In genomic region chr15:88954368-88955072, GRCm38 (mm10) we compare ENCODE assay signal across 9 mouse cellular contexts. TPM values are rescaled to one million over a fixed set of nuclear protein-coding genes. Genes with fewer than 3 reads are reported as not detected.
DNase-seq lines count a peak whose midpoint lies in the region; ATAC-seq and TF ChIP-seq lines count a peak whose summit lies in the region.
"Had no signal": no experiment of that assay in that cellular context is flagged by ENCODE, and none has a peak within 500 bp of the region (broad histone marks: within the 10 kb centered on the region; RNA-seq: fewer than 3 reads in every experiment).

TSS of gene Ttll8 (minus strand) at chr15:88954418.

- H3K9ac ChIP-seq in heart, embryonic 12.5 days, result peak within 1 kb of the TSS; percentile 61
- peak within 1 kb of the TSS; percentile 52 for H3K9ac ChIP-seq in hindbrain, postnatal 0 days (replicated peaks; ENCODE audit: low read length)
- no peak within 1 kb of the TSS for H3K9ac ChIP-seq in liver, embryonic 12.5 days
- H3K9ac ChIP-seq in neural tube, embryonic 12.5 days, result peak within 1 kb of the TSS; percentile 54

- intact Hi-C loops in heart, postnatal 36 days (cut with DNase I), result loop anchor here (10.0 kb wide), 1 partner anchor 250 kb away; no protein-coding TSS in a partner anchor

- peak within 1 kb of the TSS; percentile 49 for H3K4me3 ChIP-seq in heart, embryonic 12.5 days
- peak within 1 kb of the TSS; percentile 42 for H3K4me3 ChIP-seq in hindbrain, postnatal 0 days (ENCODE audit: low read length)
- H3K4me3 ChIP-seq in liver, embryonic 12.5 days, result peak within 1 kb of the TSS; percentile 9
- H3K4me3 ChIP-seq in neural tube, embryonic 12.5 days, result peak within 1 kb of the TSS; percentile 32

- H3K36me3 ChIP-seq in heart, embryonic 12.5 days, result no peaks in the 10 kb centered on the region
- no peaks in the 10 kb centered on the region for H3K36me3 ChIP-seq in hindbrain, postnatal 0 days (ENCODE audit: insufficient read depth, low read length)
- H3K36me3 ChIP-seq in liver, embryonic 12.5 days, result no peaks in the 10 kb centered on the region
- H3K36me3 ChIP-seq in neural tube, embryonic 12.5 days, result no peaks in the 10 kb centered on the region

- no peaks in the 10 kb centered on the region for H3K9me3 ChIP-seq in heart, embryonic 12.5 days (replicated peaks)
- H3K9me3 ChIP-seq in hindbrain, postnatal 0 days (ENCODE audit: low read length), result no peaks in the 10 kb centered on the region
- H3K9me3 ChIP-seq in liver, embryonic 12.5 days (replicated peaks), result no peaks in the 10 kb centered on the region
- no peaks in the 10 kb centered on the region for H3K9me3 ChIP-seq in neural tube, embryonic 12.5 days

- no peak within 1 kb of the TSS for H3K27ac ChIP-seq in heart, embryonic 12.5 days (ENCODE audit: poor library complexity, severe bottlenecking)
- no peak within 1 kb of the TSS for H3K27ac ChIP-seq in hindbrain, postnatal 0 days
- no peak within 1 kb of the TSS for H3K27ac ChIP-seq in liver, embryonic 12.5 days
- H3K27ac ChIP-seq in neural tube, embryonic 12.5 days, result no peak within 1 kb of the TSS

- 4% methylated on average over 53 of the region's 53 CpGs for WGBS in heart, embryonic 12.5 days
- 4% methylated on average over 50 of the region's 53 CpGs for WGBS in hindbrain, postnatal 0 days
- 7% methylated on average over 53 of the region's 53 CpGs for WGBS in liver, embryonic 12.5 days (ENCODE audit: insufficient replicate concordance)
- WGBS in neural tube, embryonic 12.5 days, result 3% methylated on average over 53 of the region's 53 CpGs

- peaks cover 7% of the 10 kb centered on the region for H3K4me1 ChIP-seq in heart, embryonic 12.5 days (replicated peaks)
- peaks cover 5% of the 10 kb centered on the region; the same call in 1 of the 2 replicates for H3K4me1 ChIP-seq in hindbrain, postnatal 0 days (ENCODE audit: insufficient read depth, low read length)
- H3K4me1 ChIP-seq in liver, embryonic 12.5 days, result no peaks in the 10 kb centered on the region
- peaks cover 10% of the 10 kb centered on the region for H3K4me1 ChIP-seq in neural tube, embryonic 12.5 days

- DNase-seq in heart, postnatal 36 days, result no peak
- DNase-seq in embryo, embryonic 10.5 days (ENCODE audit: low spot score), result peak; percentile 35
- DNase-seq in hindbrain, postnatal 0 days (ENCODE audit: low spot score), result peak; percentile 59
- no peak for DNase-seq in spleen, adult 12 weeks (ENCODE audit: low spot score)
- no peak for DNase-seq in cerebellum, adult 11-12 months

- peaks cover 42% of the 10 kb centered on the region for H3K27me3 ChIP-seq in heart, embryonic 12.5 days (replicated peaks)
- H3K27me3 ChIP-seq in hindbrain, postnatal 0 days (ENCODE audit: insufficient read depth, low read length), result no peaks in the 10 kb centered on the region
- peaks cover 48% of the 10 kb centered on the region for H3K27me3 ChIP-seq in liver, embryonic 12.5 days (replicated peaks)
- H3K27me3 ChIP-seq in neural tube, embryonic 12.5 days (replicated peaks), result peaks cover 26% of the 10 kb centered on the region

- no peak for TF ChIP-seq CTCF in hindbrain, postnatal 0 days (IDR thresholded peaks at IDR 0.05; ENCODE audit: low read depth)

- peak within 1 kb of the TSS; percentile 89 for H3K4me2 ChIP-seq in heart, embryonic 12.5 days
- H3K4me2 ChIP-seq in hindbrain, postnatal 0 days (ENCODE audit: low read depth, low read length), result peak within 1 kb of the TSS; percentile 79
- peak within 1 kb of the TSS; percentile 53 for H3K4me2 ChIP-seq in liver, embryonic 12.5 days
- peak within 1 kb of the TSS; percentile 89 for H3K4me2 ChIP-seq in neural tube, embryonic 12.5 days (replicated peaks)

- ATAC-seq in heart, embryonic 12.5 days (ENCODE audit: insufficient number of reproducible peaks, low FRiP score), result 0 out of 2 replicates have a peak, but pooled peaks have one; percentile 51
- peak; percentile 82 for ATAC-seq in hindbrain, postnatal 0 days
- no peak; the same call in 1 of the 2 replicates for ATAC-seq in liver, embryonic 12.5 days
- ATAC-seq in neural tube, embryonic 12.5 days (ENCODE audit: low FRiP score, low read depth), result peak; percentile 78

RNA-seq across cellular contexts. Expression of gene Ttll8, which starts in this region (rescaled TPM):
- not detected in 2 replicates for polyA plus RNA-seq in heart, embryonic 12.5 days (2016; fragmentation: Nextera tagmentation; extraction: Ambion mirVana)
- total RNA-seq in heart, postnatal 36 days (2021), result not detected
- 0.11 and 0.16 TPM in 2 replicates for total RNA-seq in hindbrain, postnatal 0 days (2014; rRNA removed)
- 0.14 and 0.45 TPM in 2 replicates for polyA plus RNA-seq in hindbrain, postnatal 0 days (2015; fragmentation: Nextera tagmentation; extraction: Ambion mirVana)
- not detected in 2 replicates for polyA plus RNA-seq in liver, embryonic 12.5 days (2016; fragmentation: Nextera tagmentation; extraction: Ambion mirVana)
- not detected in 2 replicates for polyA plus RNA-seq in neural tube, embryonic 12.5 days (2016; fragmentation: Nextera tagmentation; extraction: Ambion mirVana)
- total RNA-seq: MEL had no signal

Comparison
In these comparisons a context has a peak if more than half of its experiments do, and no peak if none do; other contexts are left out.
1. Peak in ATAC-seq, H3K4me3 ChIP-seq, H3K9ac ChIP-seq and H3K4me2 ChIP-seq in heart, embryonic 12.5 days; RNA of the gene not detected or under 1 TPM.
2. Peak in DNase-seq, ATAC-seq, H3K4me3 ChIP-seq, H3K9ac ChIP-seq and H3K4me2 ChIP-seq in hindbrain, postnatal 0 days; RNA of the gene not detected or under 1 TPM.
3. Peak in ATAC-seq, H3K4me3 ChIP-seq, H3K9ac ChIP-seq and H3K4me2 ChIP-seq in neural tube, embryonic 12.5 days; RNA of the gene not detected or under 1 TPM.